8 mouse cellular contexts compared by ENCODE assay signal in the genomic region with DNA sequence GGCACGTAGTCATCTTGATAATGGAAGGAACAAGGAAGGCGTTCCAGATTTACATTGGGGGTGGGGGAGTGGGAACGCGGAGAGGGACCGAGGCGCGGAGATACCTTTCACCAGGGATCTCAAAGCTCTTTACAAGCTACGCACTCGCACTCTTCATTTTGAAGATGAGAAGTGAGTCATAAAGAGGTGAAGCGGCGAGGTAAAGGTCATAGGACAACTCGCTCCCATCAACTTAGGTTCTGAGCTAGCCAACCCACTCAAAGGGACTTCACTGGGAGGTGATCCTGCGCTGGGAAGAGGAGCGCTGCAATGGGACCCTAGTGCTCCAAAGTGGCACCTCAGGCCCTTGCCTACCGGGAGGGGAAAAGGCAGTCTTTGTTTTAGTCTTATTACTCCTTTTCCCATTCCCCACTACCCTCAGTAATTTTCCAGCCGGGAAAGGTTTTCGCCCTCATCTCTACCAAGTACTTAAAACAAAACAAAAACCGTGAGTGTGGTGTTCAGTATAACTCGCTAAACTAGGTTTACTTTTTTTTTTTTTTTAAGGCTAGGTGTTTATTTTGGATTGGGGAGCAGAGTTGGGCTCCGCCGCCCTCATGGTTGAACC. TPM values are rescaled to one million over a fixed set of nuclear protein-coding genes. Genes with fewer than 3 reads are reported as not detected.
A peak's percentile ranks its signal among the peaks of the same experiment; 100 is the strongest.
DNase-seq lines count a peak whose midpoint lies in the region; ATAC-seq and TF ChIP-seq lines count a peak whose summit lies in the region.

No protein-coding gene starts in this region.

- no peak for TF ChIP-seq CTCF in kidney, adult 2 months (conservative IDR thresholded peaks at IDR 0.05; ENCODE audit: insufficient read depth, insufficient read length, low read depth, low read length)
- no peak for TF ChIP-seq CTCF in bone marrow macrophage, adult 2 months (IDR thresholded peaks at IDR 0.05; ENCODE audit: low read depth, low read length)

- H3K27ac ChIP-seq in kidney, adult 2 months (ENCODE audit: insufficient read depth, low read depth, low read length) = peak overlapping the region; percentile 79
- H3K27ac ChIP-seq in bone marrow macrophage, adult 2 months (ENCODE audit: insufficient read depth, low read depth, low read length) = no peak overlapping the region
- peak overlapping the region; percentile 90 for H3K27ac ChIP-seq in heart, embryonic 15.5 days
- no peak overlapping the region for H3K27ac ChIP-seq in liver, embryonic 15.5 days (replicated peaks)

- peak; percentile 45 for DNase-seq in kidney, adult 2 months
- DNase-seq in kidney, postnatal 10 days = no peak
- no peak for DNase-seq in cerebellum, postnatal 4 days (ENCODE audit: low spot score in 2 of 2)
- no peak for DNase-seq in spleen, postnatal 10 days (ENCODE audit: low spot score in 2 of 2)
- DNase-seq in thymus, postnatal 36 days = no peak

- no peak for TF ChIP-seq POLR2A in kidney, adult 2 months (IDR thresholded peaks at IDR 0.05; ENCODE audit: low read depth, low read length)
- no peak for TF ChIP-seq POLR2A in bone marrow macrophage, adult 2 months (IDR thresholded peaks at IDR 0.05; ENCODE audit: borderline replicate concordance, low read depth, low read length)

- H3K27me3 ChIP-seq in kidney, adult 2 months (replicated peaks; ENCODE audit: control insufficient read depth, insufficient read depth, low read length) = no peaks in the 10 kb centered on the region
- no peaks in the 10 kb centered on the region for H3K27me3 ChIP-seq in heart, embryonic 15.5 days
- peaks cover 86% of the 10 kb centered on the region for H3K27me3 ChIP-seq in liver, embryonic 15.5 days

- no peaks in the 10 kb centered on the region for H3K4me1 ChIP-seq in kidney, adult 2 months (ENCODE audit: control insufficient read depth, insufficient read depth, low read length)
- peaks cover 13% of the 10 kb centered on the region for H3K4me1 ChIP-seq in bone marrow macrophage, adult 2 months (ENCODE audit: control insufficient read depth, insufficient read depth, low read length)
- peaks cover 29% of the 10 kb centered on the region for H3K4me1 ChIP-seq in heart, embryonic 15.5 days (replicated peaks)
- peaks cover 7% of the 10 kb centered on the region for H3K4me1 ChIP-seq in liver, embryonic 15.5 days (replicated peaks)

- H3K36me3 ChIP-seq in kidney, adult 2 months (ENCODE audit: control insufficient read depth, insufficient read depth, low read length) = no peaks in the 10 kb centered on the region
- no peaks in the 10 kb centered on the region for H3K36me3 ChIP-seq in heart, embryonic 15.5 days
- H3K36me3 ChIP-seq in liver, embryonic 15.5 days (replicated peaks) = no peaks in the 10 kb centered on the region

- H3K4me3 ChIP-seq in kidney, adult 2 months (ENCODE audit: insufficient read depth, low read depth, low read length) = peak overlapping the region; percentile 67
- H3K4me3 ChIP-seq in bone marrow macrophage, adult 2 months (ENCODE audit: insufficient read depth, low read length) = peak overlapping the region; percentile 61
- peak overlapping the region; percentile 55 for H3K4me3 ChIP-seq in heart, embryonic 15.5 days
- peak overlapping the region; percentile 55 for H3K4me3 ChIP-seq in liver, embryonic 15.5 days (replicated peaks)

- WGBS in kidney, adult 2 months = 3% methylated on average over 21 of the region's 21 CpGs
- WGBS in heart, embryonic 15.5 days = under 1% methylated on average over 21 of the region's 21 CpGs
- WGBS in liver, embryonic 15.5 days (ENCODE audit: insufficient replicate concordance) = 2% methylated on average over 21 of the region's 21 CpGs

- H3K9me3 ChIP-seq in heart, embryonic 15.5 days (replicated peaks) = no peaks in the 10 kb centered on the region
- H3K9me3 ChIP-seq in liver, embryonic 15.5 days (replicated peaks) = no peaks in the 10 kb centered on the region

- peak overlapping the region; percentile 61 for H3K9ac ChIP-seq in heart, embryonic 15.5 days
- peak overlapping the region; percentile 18; the same call in 1 of the 2 replicates for H3K9ac ChIP-seq in liver, embryonic 15.5 days

- peak overlapping the region; percentile 97 for H3K4me2 ChIP-seq in heart, embryonic 15.5 days
- H3K4me2 ChIP-seq in liver, embryonic 15.5 days = peak overlapping the region; percentile 74

- peak; percentile 1; the same call in 1 of the 2 replicates for ATAC-seq in heart, embryonic 15.5 days (replicated peaks; ENCODE audit: insufficient number of reproducible peaks, insufficient read depth, low FRiP score, low read depth)
- ATAC-seq in liver, embryonic 15.5 days (ENCODE audit: insufficient read depth) = no peak

RNA-seq across cellular contexts. Expression of a gene that starts 1.0 kb away (rescaled TPM):
- 8.5 and 11.4 TPM in 2 replicates for polyA plus RNA-seq in kidney, adult 2 months (2012; rRNA removed)
- polyA plus RNA-seq in bone marrow macrophage, adult 2 months (2012; ENCODE audit: insufficient read depth, insufficient read length, missing spikeins) = 9.7 and 10.3 TPM in 2 replicates
- polyA plus RNA-seq in heart, embryonic 15.5 days (2015; fragmentation: Nextera tagmentation; extraction: Ambion mirVana) = 5.1 and 5.8 TPM in 2 replicates
- 0.73 and 0.79 TPM in 2 replicates for polyA plus RNA-seq in liver, embryonic 15.5 days (2015; fragmentation: Nextera tagmentation; extraction: Ambion mirVana)

Comparison
In these comparisons a context has a peak if more than half of its experiments do, and no peak if none do; other contexts are left out.
1. H3K27ac ChIP-seq: peak in kidney, adult 2 months (single experiment) and heart, embryonic 15.5 days (single experiment); none in bone marrow macrophage, adult 2 months (single experiment) and liver, embryonic 15.5 days (single experiment).
2. Peak in every context shown above with its lines, with median percentiles within 50 percentile points of each other: H3K4me3 ChIP-seq.